Mouse (Mus musculus) ES-E14 (cell line): ENCODE data around the gene Dlg5. TPM values are rescaled to one million over a fixed set of nuclear protein-coding genes. Genes with fewer than 3 reads are reported as not detected.

Experiments used
- DNase-seq: peaks from one replicate; pipeline ENCODE4 v3.0.0-alpha.2; 2013; ENCODE audit warnings: low read depth, low spot score
- H3K27ac ChIP-seq: 2 replicates; pipeline ENCODE4 v1.5.1; 2012; ENCODE audit warnings: low read depth, mild to moderate bottlenecking, low read length, moderate library complexity, mixed read lengths; ENCODE audit not compliant: poor library complexity, insufficient read depth, severe bottlenecking
- H3K36me3 ChIP-seq: 2 replicates; pipeline ENCODE4 v1.6.1; 2012; ENCODE audit warnings: mild to moderate bottlenecking, low read length, moderate library complexity, mixed read lengths; ENCODE audit not compliant: control insufficient read depth, poor library complexity, insufficient read depth, severe bottlenecking
- H3K4me1 ChIP-seq, 2 experiments: fragments of 150-350 bp in 1 of 2; sonication (generic) in 1 of 2; 2 replicates each; pipeline ENCODE4 v1.6.1; 2012; ENCODE audit warnings: low read length in 2 of 2, mild to moderate bottlenecking in 1 of 2, mixed read lengths in 1 of 2; ENCODE audit not compliant: control insufficient read depth in 2 of 2, insufficient read depth in 2 of 2, poor library complexity in 1 of 2
- H3K4me3 ChIP-seq, 2 experiments: fragments of 150-350 bp in 1 of 2; sonication (generic) in 1 of 2; 2 replicates each; pipeline ENCODE4 v1.5.1; 2012; ENCODE audit warnings: low read length in 2 of 2, low read depth in 1 of 2, mild to moderate bottlenecking in 1 of 2, mixed read lengths in 1 of 2; ENCODE audit not compliant: insufficient read depth in 1 of 2, poor library complexity in 1 of 2, severe bottlenecking in 1 of 2
- H3K9ac ChIP-seq: 2 replicates; pipeline ENCODE4 v1.6.1; 2012; ENCODE audit warnings: low read depth, mild to moderate bottlenecking, low read length, mixed read lengths; ENCODE audit not compliant: poor library complexity, insufficient read depth, severe bottlenecking
- H3K9me3 ChIP-seq: fragments of 150-350 bp; sonication (generic); 2 replicates; pipeline ENCODE4 v1.6.1; 2012; ENCODE audit warnings: low read depth, mild to moderate bottlenecking, low read length; ENCODE audit not compliant: control insufficient read depth, insufficient read depth
- CHD2 ChIP-seq: IDR thresholded peaks from 2 replicates; pipeline ENCODE4 v1.6.1; 2014; ENCODE audit warnings: mild to moderate bottlenecking, low read depth, low read length, inconsistent platforms
- HCFC1 ChIP-seq: IDR thresholded peaks from 2 replicates; pipeline ENCODE4 v1.6.1; 2012; ENCODE audit warnings: low read length, inconsistent platforms, borderline replicate concordance; ENCODE audit not compliant: insufficient read depth
- MAFK ChIP-seq: IDR thresholded peaks from 2 replicates; pipeline ENCODE4 v1.6.1; 2014; ENCODE audit warnings: mild to moderate bottlenecking, low read depth, low read length, inconsistent platforms; ENCODE audit not compliant: insufficient read depth
- ZC3H11A ChIP-seq: IDR thresholded peaks from 2 replicates; pipeline ENCODE4 v1.6.1; 2012; ENCODE audit warnings: low read depth, mild to moderate bottlenecking, inconsistent platforms, low read length, borderline replicate concordance
- ZNF384 ChIP-seq: IDR thresholded peaks from 2 replicates; pipeline ENCODE4 v1.6.1; 2012; ENCODE audit warnings: low read depth, low read length, inconsistent platforms
- in situ Hi-C, 2 experiments: fragments of 600-800 bp; cut with MboI; formaldehyde crosslinking; loops; one replicate each; pipeline ENCODE4 v1.15.1; 2025; ENCODE audit warnings: low sequenced_read_pairs in 2 of 2, inconsistent platforms in 1 of 2; ENCODE audit not compliant: unreplicated experiment in 2 of 2
- total RNA-seq: library from RNA; depleted of rRNA; stranded (reverse); fragments of 300-350 nt; gene quantifications from 2 replicates; pipeline ENCODE4 v1.2.3, GENCODE M21; 2012

Dlg5 gene
- total RNA-seq, 1 experiment: 17.5 TPM

- in situ Hi-C loops: no loop called here
- peaks cover 5 to 35% of the 10 kb centered on the region in 2 experiments for H3K4me1 ChIP-seq
- H3K27ac ChIP-seq: peak overlapping the region; percentile 27; the same call in 1 of the 2 replicates
- no peaks in the 10 kb centered on the region for H3K9me3 ChIP-seq
- peak; percentile 91 for DNase-seq
- no peak overlapping the region for H3K4me3 ChIP-seq
- H3K9ac ChIP-seq: no peak overlapping the region
- no peak for TF ChIP-seq CHD2
- no peak for TF ChIP-seq HCFC1
- TF ChIP-seq ZC3H11A: no peak
- TF ChIP-seq ZNF384: no peak
- no peak for TF ChIP-seq MAFK
- H3K36me3 ChIP-seq: peaks cover 31% of the 10 kb centered on the region
Measured at GRCm38 (mm10) chr14:24134623-24135290, 111.0 kb downstream of the Dlg5 start.

DNA sequence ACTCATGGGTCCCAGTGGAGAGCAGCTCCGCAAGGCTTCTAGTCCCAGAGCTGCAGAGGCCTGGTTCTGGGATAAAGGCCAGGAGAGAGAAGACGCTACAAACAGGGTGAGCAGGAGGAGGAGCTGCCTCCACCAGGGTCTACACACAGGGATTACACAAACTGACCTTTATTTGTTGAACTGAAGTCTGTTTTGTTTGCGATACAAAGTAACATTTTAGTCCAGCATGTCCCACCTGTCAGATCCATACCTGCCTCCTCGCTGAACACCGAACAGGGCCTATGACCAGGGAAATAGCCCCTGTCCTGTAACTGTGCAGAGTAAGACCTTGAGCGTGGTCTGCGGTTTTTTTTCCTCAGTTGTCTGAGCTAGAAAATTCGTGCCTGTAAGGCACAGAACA is 111.9 kb downstream of the Dlg5 start:
- in situ Hi-C loops: no loop called here
- Histone ChIP-seq H3K4me3 (no peak overlapping the region), H3K9ac (no peak overlapping the region), H3K4me1 (peaks cover 5 to 35% of the 10 kb centered on the region in 2 experiments), H3K9me3 (no peaks in the 10 kb centered on the region), H3K27ac (no peak overlapping the region), H3K36me3 (peaks cover 27% of the 10 kb centered on the region)
- no peak for DNase-seq
- TF ChIP-seq ZC3H11A: no peak
- no peak for TF ChIP-seq ZNF384
- no peak for TF ChIP-seq MAFK
- TF ChIP-seq HCFC1: no peak
- TF ChIP-seq CHD2: no peak

- in situ Hi-C loops: no loop called here
- Histone ChIP-seq H3K4me3 (no peak overlapping the region), H3K9ac (no peak overlapping the region), H3K4me1 (peaks cover 5 to 28% of the 10 kb centered on the region in 2 experiments), H3K36me3 (peaks cover 16% of the 10 kb centered on the region), H3K27ac (no peak overlapping the region), H3K9me3 (no peaks in the 10 kb centered on the region)
- TF ChIP-seq MAFK (no peak), ZC3H11A (no peak)
- peak; percentile 60 for DNase-seq
Measured at GRCm38 (mm10) chr14:24132092-24132491, 113.6 kb downstream of the Dlg5 start.

GRCm38 (mm10) chr14:24125069-24125468 is 120.7 kb downstream of the Dlg5 start:
- Histone ChIP-seq H3K9me3 (no peaks in the 10 kb centered on the region), H3K36me3 (no peaks in the 10 kb centered on the region), H3K4me3 (no peak overlapping the region), H3K4me1 (no peaks in the 10 kb centered on the region), H3K9ac (no peak overlapping the region), H3K27ac (no peak overlapping the region)
- DNase-seq: no peak
- TF ChIP-seq HCFC1 (no peak), MAFK (no peak), ZC3H11A (no peak), ZNF384 (no peak), CHD2 (no peak)
- in situ Hi-C loops: no loop called here

GRCm38 (mm10) chr14:24124171-24124570 is 121.5 kb downstream of the Dlg5 start:
- Histone ChIP-seq H3K9me3 (no peaks in the 10 kb centered on the region), H3K4me1 (no peaks in the 10 kb centered on the region), H3K27ac (no peak overlapping the region), H3K9ac (no peak overlapping the region), H3K36me3 (no peaks in the 10 kb centered on the region), H3K4me3 (no peak overlapping the region)
- TF ChIP-seq MAFK: no peak
- no peak for TF ChIP-seq ZC3H11A
- no peak for TF ChIP-seq HCFC1
- TF ChIP-seq ZNF384: no peak
- TF ChIP-seq CHD2: no peak
- no peak for DNase-seq
- in situ Hi-C loops: no loop called here
